Mouse (Mus musculus) forebrain, embryonic 11.5 days (tissue): Measurements from ENCODE around the gene Evx2. TPM values are rescaled to one million over a fixed set of nuclear protein-coding genes. Genes with fewer than 3 reads are reported as not detected.

Experiments
- ATAC-seq: fragments of 200-750 bp; cut with Nextera tagmentation; replicated peaks from 2 replicates; pipeline ENCODE4 v1.8.0; 2017; ENCODE audit warnings: moderate TSS enrichment; ENCODE audit not compliant: low FRiP score
- DNase-seq: peaks from one replicate; pipeline ENCODE4 v3.0.0-alpha.2; 2017; ENCODE audit warnings: low spot score
- H3K27ac ChIP-seq: fragments of 300-500 bp; sonication (generic); 2 replicates; pipeline ENCODE4 v1.5.1; 2014; ENCODE audit warnings: low read depth, low read length
- H3K27me3 ChIP-seq: fragments of 300-500 bp; sonication (generic); 2 replicates; pipeline ENCODE4 v1.6.1; 2014; ENCODE audit warnings: mild to moderate bottlenecking, low read length, mixed read lengths; ENCODE audit not compliant: control insufficient read depth, insufficient read depth
- H3K36me3 ChIP-seq: fragments of 300-500 bp; sonication (generic); 2 replicates; pipeline ENCODE4 v1.6.1; 2014; ENCODE audit warnings: mild to moderate bottlenecking, low read length, moderate library complexity, mixed read lengths; ENCODE audit not compliant: control insufficient read depth, insufficient read depth
- H3K4me1 ChIP-seq: fragments of 300-500 bp; sonication (generic); replicated peaks from 2 replicates; pipeline ENCODE4 v1.6.1; 2014; ENCODE audit warnings: low read length, mixed read lengths; ENCODE audit not compliant: control insufficient read depth, insufficient read depth
- H3K4me2 ChIP-seq: fragments of 300-500 bp; sonication (generic); 2 replicates; pipeline ENCODE4 v1.6.1; 2014; ENCODE audit warnings: low read depth, mild to moderate bottlenecking, low read length, moderate library complexity, mixed read lengths; ENCODE audit not compliant: severe bottlenecking
- H3K4me3 ChIP-seq: fragments of 300-500 bp; sonication (generic); 2 replicates; pipeline ENCODE4 v1.5.1; 2014; ENCODE audit warnings: low read depth, low read length
- H3K9ac ChIP-seq: fragments of 300-500 bp; sonication (generic); 2 replicates; pipeline ENCODE4 v1.6.1; 2014; ENCODE audit warnings: low read length
- H3K9me3 ChIP-seq: fragments of 300-500 bp; sonication (generic); 2 replicates; pipeline ENCODE4 v1.6.1; 2016; ENCODE audit warnings: low read length, mixed read lengths; ENCODE audit not compliant: control insufficient read depth
- WGBS: fragments of 180-500 bp; shearing (Covaris S2); extraction: QIAGEN DNeasy Blood & Tissue Kit; methylation state at CpG from one replicate; pipeline ENCODE4 v1.1.7; 2014; 5-methylcytosine and 5-hydroxymethylcytosine counted together
- polyA plus RNA-seq: library from polyadenylated mRNA; unstranded; fragments of >200 nt; fragmentation: Nextera tagmentation; extraction: Ambion mirVana; gene quantifications from 2 replicates; pipeline ENCODE4 v1.2.1, GENCODE M21; 2014

Evx2 gene
- polyA plus RNA-seq, 1 experiment from 2014 or later: not detected

GRCm38 (mm10) chr2:74667191-74667841 lies 8.0 kb upstream of the Evx2 start:
- peaks cover 4% of the 10 kb centered on the region; the same call in 1 of the 2 replicates for H3K4me1 ChIP-seq
- H3K36me3 ChIP-seq: no peaks in the 10 kb centered on the region
- H3K9ac ChIP-seq: no peak overlapping the region
- DNase-seq: peak; percentile 61
- ATAC-seq: peak; percentile 5; the same call in 1 of the 2 replicates
- H3K9me3 ChIP-seq: no peaks in the 10 kb centered on the region
- H3K4me2 ChIP-seq: no peak overlapping the region
- WGBS: 1% methylated on average over 36 of the region's 36 CpGs
- no peak overlapping the region for H3K27ac ChIP-seq
- peaks cover 94% of the 10 kb centered on the region for H3K27me3 ChIP-seq
- H3K4me3 ChIP-seq: no peak overlapping the region

GRCm38 (mm10) chr2:74666411-74666810 lies 7.1 kb upstream of the Evx2 start:
- H3K27ac ChIP-seq: no peak overlapping the region
- DNase-seq (peak; percentile 51), ATAC-seq (no peak)
- no peak overlapping the region for H3K9ac ChIP-seq
- WGBS: 2% methylated on average over 7 of the region's 7 CpGs
- H3K36me3 ChIP-seq: no peaks in the 10 kb centered on the region
- peaks cover 4% of the 10 kb centered on the region; the same call in 1 of the 2 replicates for H3K4me1 ChIP-seq
- no peaks in the 10 kb centered on the region for H3K9me3 ChIP-seq
- H3K4me3 ChIP-seq: no peak overlapping the region
- no peak overlapping the region for H3K4me2 ChIP-seq
- peaks cover 94% of the 10 kb centered on the region for H3K27me3 ChIP-seq

DNA sequence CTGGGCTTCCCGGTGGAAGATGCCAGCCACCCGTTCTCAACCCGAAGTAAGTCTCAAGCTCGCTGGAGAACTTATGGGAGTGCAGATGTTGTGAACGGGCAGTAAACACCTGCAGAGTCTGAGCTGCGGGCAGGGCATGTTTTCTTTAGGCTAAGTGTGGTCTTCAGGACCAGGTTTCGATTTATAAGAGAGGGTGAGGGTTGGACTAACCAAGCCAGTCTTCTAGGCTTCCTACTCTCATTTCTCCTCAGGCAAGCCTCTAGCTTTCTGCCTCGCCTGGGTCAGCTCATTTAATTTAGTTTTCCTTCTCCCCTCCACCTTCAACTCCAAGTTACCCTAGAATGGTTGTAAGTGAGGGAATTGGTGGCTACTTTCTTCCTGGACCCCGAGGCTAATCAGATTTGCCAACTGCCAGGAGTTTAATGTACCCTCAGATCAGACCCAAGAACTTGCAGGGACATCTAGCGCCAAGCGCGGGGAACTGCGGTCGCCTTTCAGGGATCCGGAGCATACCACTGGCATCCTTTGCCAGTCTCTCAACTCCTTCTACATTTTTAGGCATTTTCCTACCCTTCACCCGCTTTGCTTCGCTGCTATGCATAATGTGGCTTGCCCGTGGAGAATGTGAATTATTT lies 4.1 kb upstream of the Evx2 start:
- Histone ChIP-seq H3K27me3 (peaks cover 93% of the 10 kb centered on the region), H3K4me2 (no peak overlapping the region), H3K27ac (no peak overlapping the region), H3K4me3 (no peak overlapping the region), H3K4me1 (peaks cover 4% of the 10 kb centered on the region; the same call in 1 of the 2 replicates), H3K9ac (no peak overlapping the region), H3K9me3 (no peaks in the 10 kb centered on the region), H3K36me3 (no peaks in the 10 kb centered on the region)
- WGBS: 6% methylated on average over 18 of the region's 18 CpGs
- DNase-seq (peak; percentile 82), ATAC-seq (no peak)

- Histone ChIP-seq H3K4me1 (peaks cover 3% of the 10 kb centered on the region; the same call in 1 of the 2 replicates), H3K9ac (no peak overlapping the region), H3K27me3 (peaks cover 90% of the 10 kb centered on the region), H3K9me3 (no peaks in the 10 kb centered on the region), H3K4me3 (no peak overlapping the region), H3K4me2 (peak overlapping the region; percentile 22; the same call in 1 of the 2 replicates), H3K36me3 (no peaks in the 10 kb centered on the region), H3K27ac (no peak overlapping the region)
- DNase-seq (peak; percentile 86), ATAC-seq (peak; percentile 51)
- WGBS: 1% methylated on average over 14 of the region's 14 CpGs
Observed at GRCm38 (mm10) chr2:74661685-74662084, 2.3 kb upstream of the Evx2 start.

GRCm38 (mm10) chr2:74660421-74661375 lies 1.3 kb upstream of the Evx2 start:
- ATAC-seq (0 out of 2 replicates have a peak, but pooled peaks have one; percentile 7), DNase-seq (peak; percentile 59)
- no peak overlapping the region for H3K27ac ChIP-seq
- H3K36me3 ChIP-seq: no peaks in the 10 kb centered on the region
- H3K9me3 ChIP-seq: no peaks in the 10 kb centered on the region
- H3K4me2 ChIP-seq: no peak overlapping the region
- no peak overlapping the region for H3K4me3 ChIP-seq
- H3K4me1 ChIP-seq: peaks cover 6% of the 10 kb centered on the region; the same call in 1 of the 2 replicates
- WGBS: 3% methylated on average over 30 of the region's 30 CpGs
- H3K9ac ChIP-seq: no peak overlapping the region
- H3K27me3 ChIP-seq: peaks cover 90% of the 10 kb centered on the region

DNA sequence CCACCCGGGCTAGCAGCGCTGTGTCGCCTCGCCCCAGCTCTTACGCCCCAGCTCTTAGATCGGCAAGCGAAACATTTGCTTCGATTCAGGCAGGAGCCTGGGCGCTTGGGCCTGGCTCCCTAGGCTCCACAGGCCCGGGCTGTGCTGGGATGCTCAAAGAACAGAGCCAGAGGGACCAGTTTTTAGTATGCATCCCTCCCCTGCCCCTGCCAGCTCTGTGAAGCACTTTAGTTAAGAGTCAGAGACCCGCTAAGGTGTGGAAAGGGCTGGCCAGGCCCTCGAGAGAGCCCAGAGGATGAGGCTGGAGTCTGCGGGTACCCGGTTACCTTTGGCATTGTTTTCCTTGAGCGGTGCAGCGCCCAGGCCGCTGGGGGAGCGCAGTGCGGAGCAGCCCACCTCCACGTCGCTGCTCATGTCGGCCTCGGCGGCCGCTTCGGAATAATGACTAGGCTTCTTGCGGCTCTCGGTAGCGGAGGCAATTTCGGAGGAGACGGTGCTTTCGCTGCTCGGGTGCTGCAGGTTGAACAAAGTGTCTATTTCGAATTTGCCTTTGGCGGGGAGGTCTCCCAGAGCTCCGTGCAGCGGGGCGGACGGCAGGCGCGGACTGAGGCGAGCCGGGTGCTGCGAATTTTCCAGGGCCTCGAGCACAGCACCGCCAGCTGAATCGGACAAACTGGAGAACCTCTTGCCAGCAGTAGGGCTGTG lies 538 bp downstream of the Evx2 start:
- Histone ChIP-seq H3K9me3 (no peaks in the 10 kb centered on the region), H3K4me3 (no peak overlapping the region), H3K36me3 (no peaks in the 10 kb centered on the region), H3K9ac (no peak overlapping the region), H3K4me2 (no peak overlapping the region), H3K27ac (no peak overlapping the region), H3K27me3 (peaks cover 91% of the 10 kb centered on the region), H3K4me1 (peaks cover 9% of the 10 kb centered on the region; the same call in 1 of the 2 replicates)
- WGBS: under 1% methylated on average over 47 of the region's 47 CpGs
- ATAC-seq (no peak), DNase-seq (peak; percentile 73)

GRCm38 (mm10) chr2:74658024-74658666 lies 1.2 kb downstream of the Evx2 start:
- no peak for DNase-seq
- peaks cover 9% of the 10 kb centered on the region; the same call in 1 of the 2 replicates for H3K4me1 ChIP-seq
- peak overlapping the region; percentile 3; the same call in 1 of the 2 replicates for H3K4me3 ChIP-seq
- no peaks in the 10 kb centered on the region for H3K36me3 ChIP-seq
- under 1% methylated on average over 15 of the region's 15 CpGs for WGBS
- H3K9ac ChIP-seq: no peak overlapping the region
- H3K27me3 ChIP-seq: peaks cover 86% of the 10 kb centered on the region
- H3K27ac ChIP-seq: no peak overlapping the region
- H3K9me3 ChIP-seq: no peaks in the 10 kb centered on the region
- H3K4me2 ChIP-seq: no peak overlapping the region
- ATAC-seq: no peak
